Mouse (Mus musculus) liver, postnatal 0 days (tissue): Measurements from ENCODE around the gene Svep1. TPM values are rescaled to one million over a fixed set of nuclear protein-coding genes. Genes with fewer than 3 reads are reported as not detected.

ENCODE experiments used
- ATAC-seq: fragments of 200-750 bp; cut with Nextera tagmentation; 2 replicates; pipeline ENCODE4 v1.8.0; 2017; ENCODE audit warnings: mild to moderate bottlenecking, moderate library complexity
- DNase-seq: peaks from one replicate; pipeline ENCODE4 v3.0.0-alpha.2; 2016
- H3K27ac ChIP-seq: fragments of 300-500 bp; sonication (generic); 2 replicates; pipeline ENCODE4 v1.5.1; 2014; ENCODE audit warnings: antibody characterized with exemption, moderate library complexity, mild to moderate bottlenecking, low read depth
- H3K27me3 ChIP-seq: fragments of 300-500 bp; sonication (generic); 2 replicates; pipeline ENCODE4 v1.6.1; 2014; ENCODE audit warnings: low read length, control low read depth, mixed read lengths; ENCODE audit not compliant: insufficient read depth
- H3K36me3 ChIP-seq: fragments of 300-500 bp; sonication (generic); replicated peaks from 2 replicates; pipeline ENCODE4 v1.6.1; 2014; ENCODE audit warnings: mild to moderate bottlenecking, control low read depth, low read length, moderate library complexity, mixed read lengths; ENCODE audit not compliant: insufficient read depth
- H3K4me1 ChIP-seq: fragments of 300-500 bp; sonication (generic); 2 replicates; pipeline ENCODE4 v1.6.1; 2014; ENCODE audit warnings: antibody characterized with exemption, mild to moderate bottlenecking, control low read depth; ENCODE audit not compliant: insufficient read depth
- H3K4me2 ChIP-seq: fragments of 300-500 bp; sonication (generic); 2 replicates; pipeline ENCODE4 v1.6.1; 2014; ENCODE audit warnings: low read depth, mild to moderate bottlenecking, low read length, moderate library complexity, mixed read lengths
- H3K4me3 ChIP-seq: fragments of 300-500 bp; sonication (generic); 2 replicates; pipeline ENCODE4 v1.5.1; 2014; ENCODE audit warnings: low read depth, low read length
- H3K9ac ChIP-seq: fragments of 300-500 bp; sonication (generic); replicated peaks from 2 replicates; pipeline ENCODE4 v1.6.1; 2014; ENCODE audit warnings: mild to moderate bottlenecking, moderate library complexity
- H3K9me3 ChIP-seq: fragments of 300-500 bp; sonication (generic); 2 replicates; pipeline ENCODE4 v1.6.1; 2016; ENCODE audit warnings: mild to moderate bottlenecking, control low read depth, low read length, mixed read lengths
- CTCF ChIP-seq: sonication (generic); IDR thresholded peaks from 2 replicates; pipeline ENCODE4 v1.5.1; 2016; ENCODE audit warnings: antibody characterized with exemption, low read depth
- EP300 ChIP-seq: IDR thresholded peaks from 2 replicates; pipeline ENCODE4 v1.6.1; 2016; ENCODE audit warnings: antibody characterized with exemption, low read depth, mild to moderate bottlenecking
- WGBS: fragments of 180-500 bp; shearing (Covaris S2); extraction: QIAGEN DNeasy Blood & Tissue Kit; methylation state at CpG from one replicate; pipeline ENCODE4 v1.1.7; 2014; ENCODE audit not compliant: insufficient replicate concordance; 5-methylcytosine and 5-hydroxymethylcytosine counted together
- polyA plus RNA-seq: library from polyadenylated mRNA; unstranded; fragments of >200 nt; fragmentation: Nextera tagmentation; extraction: Ambion mirVana; gene quantifications from 2 replicates; pipeline ENCODE4 v1.2.1, GENCODE M21; 2015

Gene Svep1
- polyA plus RNA-seq, 1 experiment from 2014 or later = 0.12 TPM

GRCm38 (mm10) chr4:58084155-58084554 is 122.5 kb downstream of the Svep1 start:
- H3K4me1 ChIP-seq = no peaks in the 10 kb centered on the region
- no peaks in the 10 kb centered on the region for H3K9me3 ChIP-seq
- H3K36me3 ChIP-seq = no peaks in the 10 kb centered on the region
- H3K4me2 ChIP-seq = no peak overlapping the region
- DNase-seq (no peak), ATAC-seq (no peak)
- H3K9ac ChIP-seq = no peak overlapping the region
- H3K4me3 ChIP-seq = no peak overlapping the region
- H3K27ac ChIP-seq = no peak overlapping the region
- no peaks in the 10 kb centered on the region for H3K27me3 ChIP-seq
- WGBS = 91% methylated on average over 5 of the region's 5 CpGs
- TF ChIP-seq EP300 (no peak), CTCF (0 out of 2 replicates have a peak, but pooled peaks have one; percentile 8)

GRCm38 (mm10) chr4:58082588-58082987 is 124.1 kb downstream of the Svep1 start:
- Histone ChIP-seq H3K27me3 (no peaks in the 10 kb centered on the region), H3K36me3 (no peaks in the 10 kb centered on the region), H3K9me3 (no peaks in the 10 kb centered on the region), H3K4me3 (no peak overlapping the region), H3K4me2 (no peak overlapping the region), H3K4me1 (no peaks in the 10 kb centered on the region), H3K27ac (no peak overlapping the region), H3K9ac (no peak overlapping the region)
- TF ChIP-seq CTCF (peak; percentile 88), EP300 (no peak)
- DNase-seq (peak; percentile 71), ATAC-seq (no peak)
- WGBS = 14% methylated on average over 5 of the region's 5 CpGs

GRCm38 (mm10) chr4:58079631-58080030 is 127.0 kb downstream of the Svep1 start:
- peak; percentile 49 for DNase-seq
- no peaks in the 10 kb centered on the region for H3K4me1 ChIP-seq
- 22% methylated on average over 10 of the region's 10 CpGs for WGBS
- no peak for ATAC-seq
- no peak overlapping the region for H3K9ac ChIP-seq
- no peak overlapping the region for H3K27ac ChIP-seq
- no peaks in the 10 kb centered on the region for H3K27me3 ChIP-seq
- no peak overlapping the region for H3K4me3 ChIP-seq
- H3K9me3 ChIP-seq = no peaks in the 10 kb centered on the region
- H3K4me2 ChIP-seq = no peak overlapping the region
- TF ChIP-seq CTCF (peak; percentile 81), EP300 (no peak)
- H3K36me3 ChIP-seq = no peaks in the 10 kb centered on the region

- H3K4me3 ChIP-seq = no peak overlapping the region
- H3K27me3 ChIP-seq = no peaks in the 10 kb centered on the region
- no peaks in the 10 kb centered on the region for H3K36me3 ChIP-seq
- H3K9me3 ChIP-seq = no peaks in the 10 kb centered on the region
- ATAC-seq (no peak), DNase-seq (no peak)
- no peak for TF ChIP-seq CTCF
- no peaks in the 10 kb centered on the region for H3K4me1 ChIP-seq
- H3K27ac ChIP-seq = no peak overlapping the region
- WGBS = 41% methylated on average over 6 of the region's 6 CpGs
- no peak overlapping the region for H3K4me2 ChIP-seq
- no peak overlapping the region for H3K9ac ChIP-seq
These were observed 128.7 kb downstream of the Svep1 start for GRCm38 (mm10) chr4:58077950-58078349.

GRCm38 (mm10) chr4:58077536-58077935 is 129.1 kb downstream of the Svep1 start:
- H3K27ac ChIP-seq = no peak overlapping the region

GRCm38 (mm10) chr4:58072888-58073287 is 133.8 kb downstream of the Svep1 start:
- no peak for ATAC-seq
- no peaks in the 10 kb centered on the region for H3K27me3 ChIP-seq
- DNase-seq = no peak
- WGBS = 80% methylated on average over 12 of the region's 12 CpGs
- no peak overlapping the region for H3K4me3 ChIP-seq
- no peak overlapping the region for H3K27ac ChIP-seq
- no peak overlapping the region for H3K9ac ChIP-seq
- no peaks in the 10 kb centered on the region for H3K36me3 ChIP-seq
- no peaks in the 10 kb centered on the region for H3K4me1 ChIP-seq
- TF ChIP-seq CTCF (no peak), EP300 (no peak)
- no peak overlapping the region for H3K4me2 ChIP-seq
- H3K9me3 ChIP-seq = no peaks in the 10 kb centered on the region

More at GRCm38 (mm10) chr4:58077536-58077935, 129.1 kb downstream of the Svep1 start:
- H3K9me3 ChIP-seq = no peaks in the 10 kb centered on the region
- TF ChIP-seq EP300 (no peak), CTCF (no peak)
- no peak overlapping the region for H3K4me3 ChIP-seq
- no peak for ATAC-seq
- no peaks in the 10 kb centered on the region for H3K27me3 ChIP-seq
- no peaks in the 10 kb centered on the region for H3K4me1 ChIP-seq
- no peak overlapping the region for H3K4me2 ChIP-seq
- DNase-seq = no peak
- H3K36me3 ChIP-seq = no peaks in the 10 kb centered on the region
- WGBS = 85% methylated on average over 4 of the region's 4 CpGs
- H3K9ac ChIP-seq = no peak overlapping the region

GRCm38 (mm10) chr4:58068886-58069285 is 137.8 kb downstream of the Svep1 start:
- no peak overlapping the region for H3K4me3 ChIP-seq
- TF ChIP-seq EP300 (no peak), CTCF (no peak)
- DNase-seq (no peak), ATAC-seq (no peak)
- H3K9ac ChIP-seq = no peak overlapping the region
- 82% methylated on average over 5 of the region's 5 CpGs for WGBS
- H3K27me3 ChIP-seq = no peaks in the 10 kb centered on the region
- H3K36me3 ChIP-seq = no peaks in the 10 kb centered on the region
- H3K9me3 ChIP-seq = no peaks in the 10 kb centered on the region
- no peak overlapping the region for H3K4me2 ChIP-seq
- H3K4me1 ChIP-seq = no peaks in the 10 kb centered on the region
- no peak overlapping the region for H3K27ac ChIP-seq
